8 mouse cellular contexts compared by ENCODE assay signal in genomic region chr13:52041467-52042421, GRCm38 (mm10).
A peak's percentile ranks its signal among the peaks of the same experiment; 100 is the strongest.
DNase-seq lines count a peak whose midpoint lies in the region; ATAC-seq and TF ChIP-seq lines count a peak whose summit lies in the region.

No protein-coding gene starts in this region.

- no peak for TF ChIP-seq CTCF in intestine, postnatal 0 days (IDR thresholded peaks at IDR 0.05; ENCODE audit: low read depth)

- H3K36me3 ChIP-seq in intestine, postnatal 0 days (ENCODE audit: control insufficient read depth, insufficient read depth): no peaks in the 10 kb centered on the region
- no peaks in the 10 kb centered on the region for H3K36me3 ChIP-seq in liver, embryonic 13.5 days
- no peaks in the 10 kb centered on the region for H3K36me3 ChIP-seq in neural tube, embryonic 15.5 days

- peaks cover 12% of the 10 kb centered on the region for H3K4me1 ChIP-seq in intestine, postnatal 0 days (replicated peaks; ENCODE audit: control insufficient read depth, insufficient read depth, low read length)
- H3K4me1 ChIP-seq in liver, embryonic 13.5 days (replicated peaks): peaks cover 20% of the 10 kb centered on the region
- H3K4me1 ChIP-seq in neural tube, embryonic 15.5 days: peaks cover 27% of the 10 kb centered on the region

- peak overlapping the region; percentile 39 for H3K4me2 ChIP-seq in intestine, postnatal 0 days (replicated peaks; ENCODE audit: low read depth)
- no peak overlapping the region for H3K4me2 ChIP-seq in liver, embryonic 13.5 days
- peak overlapping the region; percentile 32 for H3K4me2 ChIP-seq in neural tube, embryonic 15.5 days

- peak overlapping the region; percentile 31; the same call in 1 of the 2 replicates for H3K27ac ChIP-seq in intestine, postnatal 0 days (ENCODE audit: low read depth, low read length)
- peak overlapping the region; percentile 39; the same call in 1 of the 2 replicates for H3K27ac ChIP-seq in liver, embryonic 13.5 days
- peak overlapping the region; percentile 56 for H3K27ac ChIP-seq in neural tube, embryonic 15.5 days (replicated peaks)

- 51% methylated on average over 15 of the region's 15 CpGs for WGBS in intestine, postnatal 0 days
- WGBS in liver, embryonic 13.5 days (ENCODE audit: insufficient replicate concordance): 31% methylated on average over 15 of the region's 15 CpGs
- 40% methylated on average over 15 of the region's 15 CpGs for WGBS in neural tube, embryonic 15.5 days

- H3K27me3 ChIP-seq in intestine, postnatal 0 days (replicated peaks; ENCODE audit: control insufficient read depth, insufficient read depth, low read length): no peaks in the 10 kb centered on the region
- H3K27me3 ChIP-seq in liver, embryonic 13.5 days: no peaks in the 10 kb centered on the region
- H3K27me3 ChIP-seq in neural tube, embryonic 15.5 days (replicated peaks): no peaks in the 10 kb centered on the region

- DNase-seq in left cerebral cortex, postnatal 4 days: peak; percentile 78
- no peak for DNase-seq in left cerebral cortex, adult 11 months (ENCODE audit: low spot score)
- DNase-seq in cerebellum, postnatal 14 days: peak; percentile 66 to 73
- peak; percentile 81 to 89 for DNase-seq in heart, adult 18-20 months
- DNase-seq in liver, embryonic 13.5 days: no peak
- no peak for DNase-seq in natural killer cell, adult 2 months (ENCODE audit: low spot score in 2 of 2)

- no peak for ATAC-seq in intestine, postnatal 0 days
- no peak for ATAC-seq in liver, embryonic 13.5 days (ENCODE audit: low read depth)
- ATAC-seq in neural tube, embryonic 15.5 days (ENCODE audit: low FRiP score): peak; percentile 58

- no peak overlapping the region for H3K9ac ChIP-seq in intestine, postnatal 0 days (ENCODE audit: low read depth, low read length)
- peak overlapping the region; percentile 13; the same call in 1 of the 2 replicates for H3K9ac ChIP-seq in liver, embryonic 13.5 days
- no peak overlapping the region for H3K9ac ChIP-seq in neural tube, embryonic 15.5 days (replicated peaks)

- H3K4me3 ChIP-seq in intestine, postnatal 0 days (ENCODE audit: low read depth, low read length): no peak overlapping the region
- H3K4me3 ChIP-seq in liver, embryonic 13.5 days (replicated peaks): no peak overlapping the region
- H3K4me3 ChIP-seq in neural tube, embryonic 15.5 days (replicated peaks): no peak overlapping the region

- intact Hi-C loops in left cerebral cortex, postnatal 4 days (cut with DNase I): no loop called here

- no peaks in the 10 kb centered on the region for H3K9me3 ChIP-seq in intestine, postnatal 0 days (ENCODE audit: control insufficient read depth)
- H3K9me3 ChIP-seq in liver, embryonic 13.5 days (replicated peaks): no peaks in the 10 kb centered on the region
- H3K9me3 ChIP-seq in neural tube, embryonic 15.5 days (replicated peaks): no peaks in the 10 kb centered on the region

Comparison
In these comparisons a context has a peak if more than half of its experiments do, and no peak if none do; other contexts are left out.
1. DNase-seq: peak in left cerebral cortex, postnatal 4 days (single experiment), cerebellum, postnatal 14 days (2 of 2) and heart, adult 18-20 months (2 of 2); none in left cerebral cortex, adult 11 months (single experiment), liver, embryonic 13.5 days (single experiment) and natural killer cell, adult 2 months (0 of 2).
2. Peak in every context shown above with its lines, with median percentiles within 50 percentile points of each other: H3K27ac ChIP-seq.